Mouse (Mus musculus): ENCODE measurements around the gene Zmym4.

The Zmym4 gene

DNA sequence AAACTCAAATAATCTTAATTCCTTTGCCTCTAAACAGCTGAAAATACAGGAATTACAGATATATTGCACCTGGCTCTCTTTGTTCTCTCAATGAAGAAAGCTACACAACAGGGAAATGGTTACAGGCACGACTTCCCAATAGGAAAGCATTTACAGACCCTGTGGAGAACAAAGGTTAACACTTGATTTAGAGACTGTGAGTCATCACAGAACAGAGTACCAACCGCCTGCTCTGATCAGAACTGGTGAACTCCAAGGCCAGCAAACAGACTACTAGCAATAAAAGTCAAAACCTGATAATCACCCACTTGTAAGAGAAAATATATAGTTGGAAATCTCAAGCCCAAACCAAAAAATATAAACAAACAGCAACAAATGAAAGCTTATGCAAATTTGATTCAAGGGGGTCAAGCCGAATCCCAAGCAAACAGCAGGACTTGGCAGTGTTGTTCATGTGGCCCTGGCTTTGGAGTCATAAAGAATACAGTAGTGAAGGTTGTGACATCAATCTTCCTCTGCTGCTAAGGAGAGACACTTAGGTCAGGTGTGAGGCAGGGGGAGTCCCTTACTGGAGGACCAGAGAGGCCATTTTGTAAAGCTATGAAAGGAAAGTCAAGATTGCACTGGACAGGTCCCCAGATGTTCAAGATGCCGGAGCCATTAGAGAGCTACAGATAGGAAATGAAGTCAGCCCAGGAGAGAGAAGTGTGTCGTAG is 88.2 kb downstream of the Zmym4 start:
- H3K4me1 ChIP-seq (replicated peaks; ENCODE audit: low read depth, low read length) = no peaks in the 10 kb centered on the region
- H3K36me3 ChIP-seq (ENCODE audit: insufficient read depth, low read length) = peaks cover 80% of the 10 kb centered on the region
- H3K9me3 ChIP-seq (ENCODE audit: low read length) = no peaks in the 10 kb centered on the region
- H3K27me3 ChIP-seq (ENCODE audit: insufficient read depth, low read length) = no peaks in the 10 kb centered on the region
- TF ChIP-seq POU5F1 (IDR thresholded peaks at IDR 0.05; ENCODE audit: borderline replicate concordance, low read length) (no peak), CTCF (conservative IDR thresholded peaks at IDR 0.05; ENCODE audit: low read length) (no peak), NANOG (IDR thresholded peaks at IDR 0.05; ENCODE audit: borderline replicate concordance, low read length) (no peak)
- H3K4me3 ChIP-seq (replicated peaks; ENCODE audit: low read length) = no peak overlapping the region

DNA sequence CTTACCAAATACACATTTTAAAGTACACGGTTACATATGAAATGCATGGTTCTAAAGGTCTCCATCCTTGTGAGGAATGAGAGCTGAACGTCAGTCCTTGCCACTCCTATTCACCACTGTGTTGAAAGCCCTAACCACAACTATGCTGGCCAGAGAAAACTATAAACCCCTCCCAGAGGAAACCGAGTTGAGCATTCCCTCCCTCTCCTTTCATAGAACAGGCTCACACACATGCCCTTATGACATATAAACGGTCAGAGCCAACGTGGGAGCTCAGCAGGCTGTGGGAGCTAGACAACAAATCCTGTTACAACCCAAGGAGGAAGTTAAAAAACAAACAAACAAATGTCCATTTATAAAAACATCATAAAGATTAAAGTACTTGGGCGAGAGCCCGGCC is 95.2 kb downstream of the Zmym4 start:
- TF ChIP-seq POU5F1 (IDR thresholded peaks at IDR 0.05; ENCODE audit: borderline replicate concordance, low read length) = no peak
- no peak for TF ChIP-seq CTCF (conservative IDR thresholded peaks at IDR 0.05; ENCODE audit: low read length)
- TF ChIP-seq NANOG (IDR thresholded peaks at IDR 0.05; ENCODE audit: borderline replicate concordance, low read length) = no peak
- H3K4me3 ChIP-seq (replicated peaks; ENCODE audit: low read length) = no peak overlapping the region
- peaks cover 58% of the 10 kb centered on the region for H3K36me3 ChIP-seq (ENCODE audit: insufficient read depth, low read length)
- H3K27me3 ChIP-seq (ENCODE audit: insufficient read depth, low read length) = no peaks in the 10 kb centered on the region
- H3K9me3 ChIP-seq (ENCODE audit: low read length) = no peaks in the 10 kb centered on the region
- H3K4me1 ChIP-seq (replicated peaks; ENCODE audit: low read depth, low read length) = peaks cover 20% of the 10 kb centered on the region

DNA sequence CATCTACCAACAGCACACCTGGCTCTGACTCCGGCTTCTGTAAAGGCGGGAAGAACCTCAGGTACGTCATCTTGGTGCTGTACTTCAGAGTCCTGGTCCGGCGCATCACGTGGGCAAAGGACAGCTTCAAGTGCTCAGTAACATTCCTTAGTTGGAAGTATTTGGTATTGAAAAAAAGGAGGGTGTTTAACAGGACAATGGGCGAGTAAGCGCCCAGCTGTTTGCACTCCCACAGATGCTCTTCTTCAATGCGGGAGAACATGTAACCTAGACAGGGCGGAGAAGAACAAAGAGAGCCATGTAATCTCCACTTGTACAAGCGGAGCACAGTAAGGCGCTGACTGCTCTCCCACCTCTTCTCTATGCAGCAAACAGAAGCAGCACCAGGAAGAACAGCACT is 99.2 kb downstream of the Zmym4 start:
- Histone ChIP-seq H3K4me3 (replicated peaks; ENCODE audit: low read length) (no peak overlapping the region), H3K4me1 (replicated peaks; ENCODE audit: low read depth, low read length) (peaks cover 27% of the 10 kb centered on the region), H3K27me3 (ENCODE audit: insufficient read depth, low read length) (no peaks in the 10 kb centered on the region), H3K36me3 (ENCODE audit: insufficient read depth, low read length) (peaks cover 57% of the 10 kb centered on the region), H3K9me3 (ENCODE audit: low read length) (no peaks in the 10 kb centered on the region)
- TF ChIP-seq POU5F1 (IDR thresholded peaks at IDR 0.05; ENCODE audit: borderline replicate concordance, low read length) (no peak), CTCF (conservative IDR thresholded peaks at IDR 0.05; ENCODE audit: low read length) (no peak), NANOG (IDR thresholded peaks at IDR 0.05; ENCODE audit: borderline replicate concordance, low read length) (peak; percentile 88)

DNA sequence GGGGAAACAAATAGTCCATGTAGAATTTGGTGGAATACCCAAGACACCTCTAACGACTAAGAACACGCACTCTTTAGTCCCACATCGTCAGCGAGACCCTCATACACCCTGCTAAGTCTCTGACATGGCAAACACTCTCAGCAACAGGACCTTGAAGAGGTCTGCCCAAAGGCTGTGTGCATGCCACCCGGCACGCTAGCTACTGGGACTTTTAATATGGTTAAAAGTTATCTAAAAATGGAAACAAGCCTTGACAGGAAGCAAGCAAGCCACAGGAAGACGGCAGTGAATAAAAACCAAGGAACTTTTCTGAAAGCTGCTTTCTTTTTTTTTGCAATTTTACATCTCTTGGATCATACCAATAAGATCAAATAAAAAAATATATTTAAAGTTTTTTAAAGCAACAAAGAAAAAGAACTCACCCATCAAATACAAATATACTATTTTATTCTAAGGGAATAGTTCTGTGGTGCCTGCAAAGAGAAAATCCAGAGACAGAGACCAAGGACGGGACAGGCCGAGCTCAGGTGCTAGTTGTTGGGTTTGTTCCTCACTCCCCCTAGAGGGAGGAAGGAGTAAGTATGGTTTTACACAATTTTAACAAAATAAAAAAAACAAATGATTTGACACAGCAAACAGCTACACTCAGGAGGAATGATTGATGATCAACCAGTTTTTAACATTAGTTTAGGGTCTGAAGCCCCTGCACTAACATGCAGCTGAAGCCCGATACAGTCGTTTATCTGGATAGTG is 106.2 kb downstream of the Zmym4 start:
- Histone ChIP-seq H3K4me3 (replicated peaks; ENCODE audit: low read length) (no peak overlapping the region), H3K27me3 (ENCODE audit: insufficient read depth, low read length) (no peaks in the 10 kb centered on the region), H3K36me3 (ENCODE audit: insufficient read depth, low read length) (peaks cover 70% of the 10 kb centered on the region), H3K9me3 (ENCODE audit: low read length) (no peaks in the 10 kb centered on the region), H3K4me1 (replicated peaks; ENCODE audit: low read depth, low read length) (peaks cover 23% of the 10 kb centered on the region)
- TF ChIP-seq POU5F1 (IDR thresholded peaks at IDR 0.05; ENCODE audit: borderline replicate concordance, low read length) (no peak), CTCF (conservative IDR thresholded peaks at IDR 0.05; ENCODE audit: low read length) (peak; percentile 34)

DNA sequence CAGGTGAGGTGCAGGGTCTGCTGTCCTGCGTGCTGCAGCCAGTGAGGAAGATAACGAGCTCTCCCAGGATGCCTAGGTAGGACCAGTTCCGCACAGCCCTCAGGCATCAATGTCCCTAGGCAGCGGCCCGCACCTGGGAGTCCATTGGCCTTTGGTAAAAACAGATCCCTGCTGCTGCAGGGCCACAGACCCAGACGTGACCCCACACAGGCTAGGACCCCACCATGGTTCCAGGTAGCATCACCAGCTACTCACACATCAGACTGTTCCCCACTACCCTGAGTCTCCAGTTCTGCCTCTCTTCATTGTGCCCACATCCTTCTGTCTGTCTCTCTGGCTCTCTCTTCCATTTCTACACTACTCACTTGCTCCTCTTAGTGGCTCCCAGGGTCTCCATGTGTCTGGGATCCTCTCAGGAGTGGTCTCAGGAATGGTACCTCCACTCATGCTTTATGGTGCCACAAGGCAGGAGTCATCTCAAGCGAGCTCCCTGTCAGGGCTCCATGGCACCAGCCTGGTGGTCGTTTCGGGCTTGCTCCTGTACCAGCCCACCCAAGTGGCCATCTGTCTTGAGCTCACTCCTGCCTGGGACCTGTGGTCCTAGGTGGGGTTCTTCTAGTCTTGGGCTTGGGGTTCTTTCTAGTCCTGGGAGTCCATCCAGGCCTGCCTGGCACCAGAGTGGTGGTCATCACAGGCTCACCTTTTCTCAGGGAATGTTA is 107.5 kb downstream of the Zmym4 start:
- no peak overlapping the region for H3K4me3 ChIP-seq (replicated peaks; ENCODE audit: low read length)
- no peaks in the 10 kb centered on the region for H3K27me3 ChIP-seq (ENCODE audit: insufficient read depth, low read length)
- H3K4me1 ChIP-seq (replicated peaks; ENCODE audit: low read depth, low read length) = peaks cover 23% of the 10 kb centered on the region
- TF ChIP-seq POU5F1 (IDR thresholded peaks at IDR 0.05; ENCODE audit: borderline replicate concordance, low read length) (no peak), CTCF (conservative IDR thresholded peaks at IDR 0.05; ENCODE audit: low read length) (no peak)
- H3K9me3 ChIP-seq (ENCODE audit: low read length) = no peaks in the 10 kb centered on the region
- H3K36me3 ChIP-seq (ENCODE audit: insufficient read depth, low read length) = peaks cover 60% of the 10 kb centered on the region

DNA sequence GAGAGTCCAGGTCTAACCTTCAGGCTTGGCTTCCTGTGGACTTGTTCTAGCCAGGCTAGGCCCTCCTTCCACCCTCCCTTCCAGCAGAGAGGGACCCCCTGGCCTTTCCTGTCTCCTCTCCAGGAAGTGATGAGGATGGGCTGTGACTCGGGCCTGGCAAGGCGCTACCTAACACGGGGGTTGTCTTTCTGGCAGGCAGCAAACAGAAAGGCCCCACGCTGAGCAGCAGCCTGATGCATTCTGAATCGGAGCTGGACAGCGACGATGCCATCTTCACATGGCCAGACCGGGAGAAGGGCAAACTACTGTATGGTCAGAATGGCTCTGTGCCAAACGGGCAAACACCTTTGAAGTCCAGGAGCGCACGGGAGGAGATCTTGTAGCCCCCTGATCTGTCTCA is 115.0 kb downstream of the Zmym4 start:
- no peak overlapping the region for H3K4me3 ChIP-seq (replicated peaks; ENCODE audit: low read length)
- H3K4me1 ChIP-seq (replicated peaks; ENCODE audit: low read depth, low read length) = peaks cover 4% of the 10 kb centered on the region; the same call in 1 of the 2 replicates
- H3K36me3 ChIP-seq (ENCODE audit: insufficient read depth, low read length) = peaks cover 27% of the 10 kb centered on the region
- TF ChIP-seq NANOG (IDR thresholded peaks at IDR 0.05; ENCODE audit: borderline replicate concordance, low read length) = no peak
- no peak for TF ChIP-seq CTCF (conservative IDR thresholded peaks at IDR 0.05; ENCODE audit: low read length)
- TF ChIP-seq POU5F1 (IDR thresholded peaks at IDR 0.05; ENCODE audit: borderline replicate concordance, low read length) = no peak
- H3K9me3 ChIP-seq (ENCODE audit: low read length) = no peaks in the 10 kb centered on the region
- no peaks in the 10 kb centered on the region for H3K27me3 ChIP-seq (ENCODE audit: insufficient read depth, low read length)

DNA sequence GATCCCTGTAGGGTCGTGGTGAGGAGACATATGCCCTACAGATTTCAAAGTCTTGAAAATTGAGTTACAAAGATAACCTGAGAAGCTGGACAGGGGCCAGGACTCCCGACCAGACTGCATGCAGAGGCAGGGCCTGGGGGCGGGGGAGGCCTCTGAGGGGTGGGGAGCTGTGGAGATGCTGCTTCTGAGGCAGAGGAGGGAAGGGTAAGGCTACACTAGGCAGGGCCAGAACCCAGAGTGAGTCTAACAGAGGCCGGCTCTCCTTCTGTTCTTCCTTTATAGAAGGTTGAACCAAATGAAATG is 117.2 kb downstream of the Zmym4 start:
- no peak overlapping the region for H3K4me3 ChIP-seq (replicated peaks; ENCODE audit: low read length)
- no peaks in the 10 kb centered on the region for H3K9me3 ChIP-seq (ENCODE audit: low read length)
- TF ChIP-seq POU5F1 (IDR thresholded peaks at IDR 0.05; ENCODE audit: borderline replicate concordance, low read length) = no peak
- no peak for TF ChIP-seq NANOG (IDR thresholded peaks at IDR 0.05; ENCODE audit: borderline replicate concordance, low read length)
- no peak for TF ChIP-seq CTCF (conservative IDR thresholded peaks at IDR 0.05; ENCODE audit: low read length)
- peaks cover 13% of the 10 kb centered on the region for H3K4me1 ChIP-seq (replicated peaks; ENCODE audit: low read depth, low read length)
- H3K36me3 ChIP-seq (ENCODE audit: insufficient read depth, low read length) = peaks cover 24% of the 10 kb centered on the region
- H3K27me3 ChIP-seq (ENCODE audit: insufficient read depth, low read length) = no peaks in the 10 kb centered on the region

DNA sequence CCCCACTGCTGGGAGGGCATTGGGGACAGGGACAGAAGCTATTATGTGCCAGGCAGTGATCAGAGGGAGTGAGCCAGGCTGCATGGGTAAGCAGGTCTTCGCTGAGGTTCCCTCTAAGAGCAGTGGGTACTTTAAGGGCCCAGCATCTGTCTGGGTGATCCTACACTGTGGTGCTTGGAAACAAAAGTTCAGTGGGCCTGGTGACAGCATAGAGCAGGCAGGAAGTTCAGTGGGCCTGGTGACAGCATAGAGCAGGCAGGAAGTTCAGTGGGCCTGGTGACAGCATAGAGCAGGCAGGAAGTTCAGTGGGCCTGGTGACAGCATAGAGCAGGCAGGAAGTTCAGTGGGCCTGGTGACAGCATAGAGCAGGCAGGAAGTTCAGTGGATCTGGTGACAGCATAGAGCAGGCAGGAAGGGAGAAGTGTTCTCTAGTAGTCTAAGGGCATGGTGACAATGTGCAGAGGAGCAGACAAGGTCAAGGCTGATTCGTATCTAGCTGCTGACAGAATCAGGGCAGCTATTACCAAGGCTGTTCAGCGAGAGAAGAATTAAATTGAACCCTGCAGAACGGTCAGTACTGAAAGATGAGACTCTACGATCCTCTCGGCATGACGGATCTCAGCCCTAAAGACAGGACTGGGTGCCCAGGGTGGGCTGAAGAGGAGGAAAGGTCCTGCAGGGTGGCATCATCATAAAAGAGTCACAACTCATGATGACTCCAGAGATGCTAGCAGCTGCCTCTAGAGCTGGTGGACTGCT is 117.7 kb downstream of the Zmym4 start:
- Histone ChIP-seq H3K9me3 (ENCODE audit: low read length) (no peaks in the 10 kb centered on the region), H3K36me3 (ENCODE audit: insufficient read depth, low read length) (peaks cover 24% of the 10 kb centered on the region), H3K4me3 (replicated peaks; ENCODE audit: low read length) (no peak overlapping the region), H3K27me3 (ENCODE audit: insufficient read depth, low read length) (no peaks in the 10 kb centered on the region), H3K4me1 (replicated peaks; ENCODE audit: low read depth, low read length) (peaks cover 13% of the 10 kb centered on the region)
- no peak for TF ChIP-seq CTCF (conservative IDR thresholded peaks at IDR 0.05; ENCODE audit: low read length)

All from E14TG2a.4 (cell line).